Mouse (Mus musculus) urinary bladder, postnatal 25 days (tissue): ENCODE measurements around the gene Ppm1l.

Source experiments
- DNase-seq: peaks from one replicate; pipeline ENCODE4 v3.0.0; 2022; ENCODE audit warnings: low spot score

Gene Ppm1l

GRCm38 (mm10) chr3:69490981-69491681 lies 174.5 kb downstream of the Ppm1l start:
- DNase-seq: no peak

- DNase-seq: no peak
These were observed 177.8 kb downstream of the Ppm1l start for GRCm38 (mm10) chr3:69494233-69495010.

- DNase-seq: no peak
These were observed 180.5 kb downstream of the Ppm1l start for GRCm38 (mm10) chr3:69497178-69497577.

- DNase-seq: no peak
These were observed 185.3 kb downstream of the Ppm1l start for GRCm38 (mm10) chr3:69502009-69502408.

- DNase-seq: no peak
These were observed 185.9 kb downstream of the Ppm1l start for GRCm38 (mm10) chr3:69502527-69502926.

GRCm38 (mm10) chr3:69505090-69505489 lies 188.4 kb downstream of the Ppm1l start:
- DNase-seq: no peak

GRCm38 (mm10) chr3:69506352-69506751 lies 189.7 kb downstream of the Ppm1l start:
- DNase-seq: no peak

- no peak for DNase-seq
These were observed 192.8 kb downstream of the Ppm1l start for GRCm38 (mm10) chr3:69509411-69509952.

GRCm38 (mm10) chr3:69511881-69512280 lies 195.2 kb downstream of the Ppm1l start:
- DNase-seq: no peak

GRCm38 (mm10) chr3:69512402-69512801 lies 195.7 kb downstream of the Ppm1l start:
- DNase-seq: no peak

GRCm38 (mm10) chr3:69515730-69516350 lies 199.2 kb downstream of the Ppm1l start:
- DNase-seq: no peak

- DNase-seq: no peak
These were observed 202.5 kb downstream of the Ppm1l start for GRCm38 (mm10) chr3:69519188-69519587.

GRCm38 (mm10) chr3:69519789-69520558 lies 203.3 kb downstream of the Ppm1l start:
- DNase-seq: no peak

GRCm38 (mm10) chr3:69522270-69522669 lies 205.6 kb downstream of the Ppm1l start:
- no peak for DNase-seq

GRCm38 (mm10) chr3:69524356-69525071 lies 207.9 kb downstream of the Ppm1l start:
- no peak for DNase-seq

- DNase-seq: no peak
These were observed 208.4 kb downstream of the Ppm1l start for GRCm38 (mm10) chr3:69525072-69525529.

- DNase-seq: no peak
These were observed 210.7 kb downstream of the Ppm1l start for GRCm38 (mm10) chr3:69527384-69527783.

GRCm38 (mm10) chr3:69529576-69529975 lies 212.9 kb downstream of the Ppm1l start:
- DNase-seq: no peak

GRCm38 (mm10) chr3:69531511-69531910 lies 214.8 kb downstream of the Ppm1l start:
- no peak for DNase-seq

GRCm38 (mm10) chr3:69532687-69533086 lies 216.0 kb downstream of the Ppm1l start:
- DNase-seq: no peak

- DNase-seq: no peak
These were observed 218.8 kb downstream of the Ppm1l start for GRCm38 (mm10) chr3:69535486-69535885.
